Mouse (Mus musculus) gastrocnemius, postnatal 10 days (tissue): ENCODE data around the gene Hibch. TPM values are rescaled to one million over a fixed set of nuclear protein-coding genes. Genes with fewer than 3 reads are reported as not detected.
"Not testable (repeated sequence)": the region's sequence is repeated elsewhere in the genome, so short reads cannot be mapped to it uniquely, and the experiment has no call there.

Source experiments
- DNase-seq: peaks from one replicate; pipeline ENCODE4 v3.0.0; 2021; ENCODE audit warnings: mixed read lengths
- long read RNA-seq, 2 experiments: library from polyadenylated mRNA; stranded (forward); transcript quantifications; one replicate each; pipeline ENCODE4 v2.0.0; 2021
- total RNA-seq, 2 experiments: library from RNA; stranded (reverse); gene quantifications; 2 replicates each; pipeline ENCODE4 v1.2.3; 2021

Hibch gene
- total RNA-seq = 10 to 100 TPM; 29.2 to 35.5 TPM
- long read RNA-seq, experiment 1, transcript Hibch-201 (14 exons, 1,830 nt) = major isoform, 17 of 20 reads
- long read RNA-seq, experiment 1, partial matches to known transcripts = 1 of 20 reads
- long read RNA-seq, experiment 1, other reads (novel, unspliced or antisense) = 2 of 20 reads
- long read RNA-seq, experiment 2, transcript Hibch-201 (14 exons, 1,830 nt) = major isoform, 28 of 31 reads
- long read RNA-seq, experiment 2, partial matches to known transcripts = 2 of 31 reads
- long read RNA-seq, experiment 2, other reads (novel, unspliced or antisense) = 1 of 31 reads

- peak; percentile 97 for DNase-seq
Measured at GRCm38 (mm10) chr1:52844782-52845665, at the start of gene Hibch. TSS of gene Hibch (plus strand) at chr1:52844929.

- no peak for DNase-seq
Measured at GRCm38 (mm10) chr1:52795927-52796326, 48.8 kb upstream of the Hibch start.

- no peak for DNase-seq
Measured at GRCm38 (mm10) chr1:52799056-52799726, 45.5 kb upstream of the Hibch start.

GRCm38 (mm10) chr1:52799772-52800171 is 45.0 kb upstream of the Hibch start:
- no peak for DNase-seq

- DNase-seq = no peak
Measured at GRCm38 (mm10) chr1:52800340-52800740, 44.4 kb upstream of the Hibch start.

- no peak for DNase-seq
Measured at GRCm38 (mm10) chr1:52801651-52802050, 43.1 kb upstream of the Hibch start.

GRCm38 (mm10) chr1:52802406-52802975 is 42.2 kb upstream of the Hibch start:
- no peak for DNase-seq

- no peak for DNase-seq
Measured at GRCm38 (mm10) chr1:52805041-52805440, 39.7 kb upstream of the Hibch start.

GRCm38 (mm10) chr1:52808456-52808855 is 36.3 kb upstream of the Hibch start:
- DNase-seq = no peak

GRCm38 (mm10) chr1:52816232-52816891 is 28.4 kb upstream of the Hibch start:
- peak; percentile 11 for DNase-seq

GRCm38 (mm10) chr1:52816910-52817812 is 27.6 kb upstream of the Hibch start, which contains the start of gene Inpp1:
TSS of gene Inpp1 (minus strand) at chr1:52817688.
- peak; percentile 78 for DNase-seq

- no peak for DNase-seq
Measured at GRCm38 (mm10) chr1:52817813-52818147, 26.9 kb upstream of the Hibch start.

- no peak for DNase-seq
Measured at GRCm38 (mm10) chr1:52839099-52839498, 5.6 kb upstream of the Hibch start.

GRCm38 (mm10) chr1:52844354-52844753 is 375 bp upstream of the Hibch start:
- no peak for DNase-seq

GRCm38 (mm10) chr1:52846556-52846955 is 1.8 kb downstream of the Hibch start:
- no peak for DNase-seq

GRCm38 (mm10) chr1:52849422-52849821 is 4.7 kb downstream of the Hibch start:
- DNase-seq = no peak

GRCm38 (mm10) chr1:52854029-52854428 is 9.3 kb downstream of the Hibch start:
- not testable (repeated sequence) for DNase-seq

- DNase-seq = no peak
Measured at GRCm38 (mm10) chr1:52855904-52856601, 11.3 kb downstream of the Hibch start.

- no peak for DNase-seq
Measured at GRCm38 (mm10) chr1:52864220-52864619, 19.5 kb downstream of the Hibch start.

- no peak for DNase-seq
Measured at GRCm38 (mm10) chr1:52866007-52866406, 21.3 kb downstream of the Hibch start.
